Mouse (Mus musculus) left cerebral cortex, postnatal 10 days (tissue): ENCODE data around the gene 1700067K01Rik. TPM values are rescaled to one million over a fixed set of nuclear protein-coding genes. Genes with fewer than 3 reads are reported as not detected.
"Not testable (repeated sequence)": the region's sequence is repeated elsewhere in the genome, so short reads cannot be mapped to it uniquely, and the experiment has no call there.

Source experiments
- DNase-seq, 2 experiments: peaks; one replicate each; pipeline ENCODE4 v3.0.0; 2021 to 2022; ENCODE audit warnings: low spot score in 2 of 2, mixed read lengths in 1 of 2; ENCODE audit errors: extremely low spot score in 1 of 2
- intact Hi-C: fragments of 180-260 bp; cut with DNase I; formaldehyde crosslinking; loops from one replicate; pipeline ENCODE4 v1.15.1; 2025
- total RNA-seq, 2 experiments: library from RNA; stranded (reverse); gene quantifications; 2 replicates each; pipeline ENCODE4 v1.2.3; 2021

Gene 1700067K01Rik
- total RNA-seq, 2 experiments from 2014 or later = 0.34 to 0.65 TPM

DNA sequence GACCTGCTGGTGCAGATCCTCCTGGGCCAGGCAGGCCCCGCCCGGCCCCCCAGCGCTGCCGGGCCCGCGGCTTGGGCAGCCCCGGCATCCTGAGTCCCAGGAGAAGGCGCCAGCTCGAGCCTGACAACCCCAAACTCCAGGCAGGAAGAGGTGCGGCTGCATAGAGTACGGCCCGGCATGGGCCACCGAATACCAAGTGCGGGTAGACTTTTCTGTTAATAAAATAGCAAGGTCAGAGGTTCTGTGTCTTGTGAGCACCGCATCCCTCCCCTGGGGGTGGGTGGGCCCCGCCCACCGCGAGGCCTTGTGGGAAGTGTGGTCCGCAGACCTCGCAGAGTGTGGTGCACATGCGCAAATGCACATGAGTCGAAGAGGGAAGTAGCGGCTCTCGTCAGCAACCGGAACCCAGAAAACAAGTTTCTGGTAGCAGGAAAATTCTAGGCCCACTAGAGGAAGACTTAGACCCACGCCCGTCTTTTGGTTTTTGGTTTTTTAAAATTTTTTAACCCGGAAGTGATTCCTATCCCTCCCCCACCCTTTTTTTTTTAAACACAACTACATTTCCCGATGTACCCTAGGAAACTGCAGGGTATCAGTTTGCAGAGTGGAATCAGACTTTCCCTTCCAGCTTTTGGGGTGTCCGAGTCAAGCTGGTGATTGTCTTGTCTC, 3.4 kb downstream of the 1700067K01Rik start:
- peak; percentile 89 to 96 for DNase-seq
- intact Hi-C loops = no loop called here

DNA sequence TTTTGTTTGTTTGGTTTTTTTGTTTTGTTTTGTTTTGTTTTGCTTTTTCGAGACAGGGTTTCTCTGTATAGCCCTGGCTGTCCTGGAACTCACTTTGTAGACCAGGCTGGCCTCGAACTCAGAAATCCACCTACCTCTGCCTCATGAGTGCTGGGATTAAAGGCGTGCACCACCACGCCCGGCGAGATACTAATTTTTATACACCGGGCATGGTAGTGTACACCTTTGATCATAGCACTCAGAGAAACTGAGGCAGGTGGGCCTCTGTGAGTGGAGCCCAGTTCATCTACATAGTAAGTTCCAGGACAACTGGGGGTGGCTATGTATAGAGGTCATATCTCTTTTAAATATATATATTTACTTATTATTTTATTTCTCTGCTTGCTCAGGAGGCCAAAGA, 4.2 kb downstream of the 1700067K01Rik start:
- intact Hi-C loops, DNase-seq: not testable (repeated sequence)

DNA sequence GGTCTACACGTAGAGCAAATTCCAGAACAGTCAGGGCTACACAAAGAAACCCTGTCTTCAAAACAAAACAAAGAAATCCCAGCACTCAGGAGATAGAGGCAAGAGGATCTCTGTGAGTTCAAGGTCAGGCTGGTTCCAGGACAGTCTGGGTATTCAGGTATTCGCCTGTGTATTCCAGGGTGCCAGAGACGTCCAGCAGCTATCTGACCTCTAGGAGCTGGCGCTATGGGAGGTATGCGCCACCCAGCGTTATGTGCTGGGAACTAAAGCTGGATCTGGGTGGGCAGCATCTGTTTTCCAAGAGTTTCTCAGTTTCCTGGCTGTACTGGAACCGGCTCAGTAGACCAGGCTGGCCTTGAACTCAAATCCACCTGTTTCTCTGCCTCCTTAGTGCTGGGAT, 7.1 kb downstream of the 1700067K01Rik start:
- no peak for DNase-seq
- intact Hi-C loops = no loop called here

DNA sequence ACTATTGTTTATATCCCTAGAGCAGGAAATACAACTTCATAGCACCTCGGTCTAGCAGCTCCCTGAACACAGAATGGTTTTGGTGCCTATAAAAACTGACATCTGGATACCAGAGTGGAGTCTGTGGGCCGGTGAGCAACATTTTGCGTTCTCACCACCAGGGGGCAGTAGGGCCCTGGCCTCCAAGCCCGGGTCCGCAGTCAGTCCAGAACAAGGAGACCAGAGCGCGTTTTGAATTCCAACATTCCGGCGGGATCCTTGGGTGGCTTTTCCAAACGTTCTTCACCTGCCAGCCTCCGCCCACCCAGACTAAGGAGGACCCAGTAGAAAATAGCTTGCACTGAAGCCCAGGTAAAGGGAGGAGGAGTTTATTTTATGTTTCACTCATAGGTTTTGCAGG, 8.6 kb downstream of the 1700067K01Rik start:
- peak; percentile 83 to 86 for DNase-seq
- intact Hi-C loops = no loop called here

DNA sequence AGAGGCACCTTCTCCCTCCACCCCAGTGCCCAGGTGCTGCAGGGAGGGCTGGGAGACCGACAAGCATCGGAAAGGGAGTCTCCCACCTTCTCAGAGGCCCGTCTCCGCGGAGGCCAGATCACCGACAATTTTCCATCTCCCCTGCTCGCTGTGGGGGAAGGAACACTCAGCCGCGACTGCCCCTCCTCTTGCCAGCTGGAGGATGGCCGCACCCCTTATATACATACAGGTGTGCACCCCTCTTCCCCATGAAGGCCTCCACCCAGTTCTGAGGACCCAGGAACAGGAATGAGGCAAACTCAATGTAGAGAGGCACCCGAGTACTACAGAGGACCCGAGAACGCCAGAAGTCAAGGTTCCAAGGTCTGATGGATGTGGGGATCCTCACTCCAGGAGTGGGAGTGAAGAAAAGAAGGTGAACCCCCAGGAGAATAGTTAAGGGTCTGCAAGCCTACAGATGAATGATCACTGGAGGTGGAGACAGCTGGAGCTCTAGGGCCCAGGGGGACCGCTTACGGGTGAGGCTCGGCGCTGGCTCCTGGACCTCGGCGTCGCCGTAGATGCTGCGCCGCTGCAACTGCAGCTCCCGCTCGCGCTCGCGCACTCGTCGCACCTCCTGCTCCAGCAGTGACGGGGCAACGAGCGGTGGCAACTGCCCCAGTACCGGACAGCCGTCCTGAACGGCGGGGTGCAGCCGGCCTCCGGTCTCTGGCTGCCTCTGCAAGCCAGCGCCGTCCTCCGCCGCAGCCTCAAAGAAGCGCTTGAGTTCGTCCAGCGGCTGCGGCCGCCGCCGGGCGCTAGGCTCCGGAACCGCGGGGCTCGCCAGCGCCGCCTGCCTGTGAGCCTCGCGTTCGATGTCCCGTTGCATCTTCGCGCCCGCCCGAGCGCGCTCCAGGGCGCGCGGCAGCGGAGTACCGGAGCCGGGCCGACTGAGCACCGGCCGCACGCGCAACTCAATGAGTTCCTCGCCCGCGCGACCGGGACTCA, 9.6 kb downstream of the 1700067K01Rik start:
- intact Hi-C loops = no loop called here
- peak in 1 of 2 experiments; percentile 82 for DNase-seq

DNA sequence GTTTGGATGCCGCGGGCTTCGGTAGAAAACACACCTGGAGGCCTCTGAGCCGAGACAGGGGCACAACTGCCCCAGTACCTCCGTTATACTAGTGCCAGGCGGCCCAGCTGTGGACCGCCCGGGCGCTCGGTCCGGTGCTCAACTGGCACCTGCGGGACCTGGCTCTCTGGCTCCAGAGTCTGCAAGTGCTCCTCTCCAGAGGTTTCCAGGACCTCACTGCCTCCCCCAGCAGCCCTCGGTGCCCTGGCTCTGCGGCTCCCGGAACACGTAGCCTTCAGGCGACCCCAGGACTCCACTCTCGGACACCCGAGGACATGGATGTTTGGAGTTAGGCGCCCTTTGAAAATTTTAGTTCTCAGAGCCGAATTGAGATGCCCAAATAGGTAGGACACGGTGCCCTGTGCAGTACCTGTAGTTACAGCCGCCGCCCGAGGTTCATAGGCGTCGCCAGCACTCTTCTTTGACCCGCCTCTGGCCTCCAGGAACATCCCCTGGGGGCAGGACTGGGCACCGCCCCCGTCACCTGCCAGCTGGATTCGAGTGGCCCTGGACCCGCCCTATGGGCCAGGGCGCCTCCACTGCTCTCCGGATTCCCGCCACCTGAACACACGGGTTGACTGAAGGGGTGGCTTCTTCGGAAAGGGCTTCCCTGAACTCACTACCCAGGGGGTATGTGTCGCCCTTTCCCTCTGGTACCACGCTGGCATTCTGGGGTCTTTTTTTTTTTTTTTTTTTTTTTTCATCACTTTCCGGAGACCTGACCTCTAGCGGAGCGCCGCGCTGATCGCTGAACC, 10.6 kb downstream of the 1700067K01Rik start, which contains the start of gene 2210011C24Rik:
TSS of gene 2210011C24Rik (minus strand) at position 467 of the 794 bp plus-strand sequence.
- intact Hi-C loops = no loop called here
- no peak for DNase-seq

DNA sequence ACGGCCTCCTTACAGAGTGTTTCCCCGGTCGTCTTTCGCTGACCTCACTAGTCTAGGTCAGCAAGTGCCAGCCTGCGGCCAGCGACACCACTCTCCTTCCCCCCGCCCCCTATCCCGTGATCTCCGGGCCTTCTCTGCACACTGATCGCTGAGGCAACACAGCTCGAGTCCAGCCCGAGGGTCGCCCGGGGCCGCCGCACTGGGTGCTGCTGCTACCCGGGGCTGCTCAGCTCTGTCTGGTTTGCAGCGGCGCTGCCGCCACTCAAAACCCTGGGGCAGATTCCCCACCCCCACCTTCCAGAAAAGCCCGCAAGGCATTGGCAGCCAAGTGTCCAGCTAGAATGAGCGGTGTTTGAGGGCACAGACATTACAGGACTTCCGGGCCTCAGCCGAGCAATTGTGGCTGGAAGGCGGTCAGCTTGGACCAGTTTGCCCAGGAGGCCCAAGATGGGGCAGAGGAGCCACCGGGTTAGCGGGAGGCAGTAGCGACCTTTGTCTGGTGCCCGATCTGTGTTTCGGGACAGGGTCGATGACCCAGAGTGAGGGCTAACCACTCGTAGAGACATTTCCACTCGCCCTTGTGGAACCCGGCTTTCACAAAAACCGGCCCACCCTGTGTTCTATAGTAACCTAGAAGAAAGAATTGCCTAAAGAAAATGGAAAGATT, 11.3 kb downstream of the 1700067K01Rik start:
- DNase-seq = peak in 1 of 2 experiments; percentile 55
- intact Hi-C loops = no loop called here

DNA sequence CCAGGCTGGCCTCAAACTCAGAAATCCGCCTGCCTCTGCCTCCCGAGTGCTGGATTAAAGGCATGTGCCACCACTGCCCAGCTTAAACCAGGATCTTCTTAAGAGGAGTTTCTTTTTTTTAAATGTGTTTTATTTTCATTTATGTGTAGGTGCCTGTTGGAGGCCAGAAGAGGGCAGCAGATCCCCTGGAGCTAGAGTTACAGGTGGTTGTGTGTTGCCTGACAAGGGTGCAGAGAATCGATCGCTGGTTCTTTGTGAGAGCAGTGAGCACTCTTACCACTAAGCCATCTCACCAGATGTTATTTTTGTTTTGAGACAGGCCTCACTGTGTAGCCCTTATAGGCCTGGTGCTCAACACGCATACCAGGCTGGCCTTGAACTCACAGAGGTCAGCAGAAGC, 14.5 kb downstream of the 1700067K01Rik start:
- no peak for DNase-seq
- intact Hi-C loops = no loop called here

DNA sequence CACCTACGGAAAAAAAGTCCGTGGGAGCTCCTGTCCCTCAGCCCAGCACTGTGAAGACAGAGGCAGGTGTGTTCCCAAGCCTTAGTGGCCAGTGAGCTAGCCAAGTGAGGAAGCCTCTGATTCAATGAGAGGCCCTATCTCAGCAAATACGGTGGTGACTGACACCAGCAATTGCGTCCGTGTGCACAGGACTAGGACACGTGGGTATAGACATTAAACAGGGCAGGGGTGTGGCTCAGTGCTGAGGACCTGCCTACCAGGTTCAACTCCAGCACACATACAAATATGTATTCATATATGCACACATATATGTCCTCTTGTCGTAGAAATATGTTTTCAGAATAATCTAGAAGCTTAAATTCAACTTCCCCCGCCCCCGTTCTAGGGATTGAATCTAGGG, 18.4 kb downstream of the 1700067K01Rik start:
- no peak for DNase-seq
- intact Hi-C loops = loop anchor here (10.0 kb wide), 1 partner anchor 325 kb away; no protein-coding TSS in a partner anchor

DNA sequence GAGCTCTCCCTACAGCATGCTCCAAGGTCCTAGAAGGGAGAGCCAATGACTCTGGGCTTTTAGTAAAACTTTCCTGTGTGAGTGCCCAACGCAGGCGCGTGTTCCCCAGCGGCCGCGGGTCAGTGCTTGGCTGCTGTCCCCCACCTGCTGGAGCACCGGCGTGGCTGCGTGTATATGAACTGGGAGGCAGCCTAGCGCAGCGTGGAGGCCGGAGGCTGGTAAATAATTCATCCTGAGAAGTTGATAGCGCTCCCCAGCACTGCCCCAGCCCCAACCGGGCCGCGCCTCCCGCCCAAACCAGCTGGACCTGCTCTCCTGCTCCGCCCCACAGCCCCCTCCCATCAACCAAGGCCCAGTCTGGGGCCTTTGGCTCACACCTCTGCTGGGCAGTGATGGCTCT, 19.8 kb downstream of the 1700067K01Rik start, which contains the start of gene Palm3:
TSS of gene Palm3 (plus strand) at position 376 of the 400 bp plus-strand sequence.
- no peak for DNase-seq
- intact Hi-C loops = loop anchor here (10.0 kb wide), 1 partner anchor 324 kb away; no protein-coding TSS in a partner anchor

DNA sequence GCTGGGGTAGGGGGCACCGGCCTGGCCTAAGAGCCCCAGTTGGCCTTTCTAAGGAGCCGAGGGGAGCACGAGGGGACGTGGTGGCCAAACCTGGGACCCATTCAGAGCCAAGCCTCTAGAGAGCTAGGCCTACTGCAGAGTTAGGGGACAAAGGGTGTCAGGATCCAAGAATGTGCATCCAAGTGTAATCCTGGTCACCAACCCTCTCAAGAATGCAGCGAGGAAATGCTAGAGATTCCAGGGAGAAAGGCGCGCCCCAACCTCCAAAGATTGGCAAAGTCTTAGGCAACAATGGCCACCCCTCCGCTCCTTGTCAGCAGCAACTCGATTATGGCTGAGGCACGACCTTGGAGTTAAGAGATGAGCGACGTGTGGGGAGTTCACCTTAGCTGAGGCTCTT, 20.3 kb downstream of the 1700067K01Rik start:
- DNase-seq = no peak
- intact Hi-C loops = loop anchor here (10.0 kb wide), 1 partner anchor 323 kb away; no protein-coding TSS in a partner anchor

DNA sequence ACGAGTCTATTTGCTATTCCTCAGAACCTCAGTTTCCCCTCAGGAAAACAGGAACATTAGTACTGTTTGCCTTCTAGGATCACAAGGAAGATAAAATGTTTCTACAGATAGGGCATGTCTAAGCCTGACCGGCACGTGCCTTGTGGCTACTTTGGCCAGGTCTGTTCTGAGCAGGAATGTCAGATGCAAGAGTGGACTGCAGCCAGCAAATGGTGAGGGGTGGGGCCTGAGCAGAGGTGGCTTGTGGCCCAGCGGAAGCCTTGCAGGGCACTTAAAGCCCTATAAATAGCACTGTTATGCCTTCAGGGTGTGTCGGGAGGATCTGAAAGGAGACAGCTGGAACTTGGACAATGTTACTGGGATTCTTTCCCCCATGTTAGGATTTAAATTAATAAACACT, 21.8 kb downstream of the 1700067K01Rik start:
- DNase-seq = no peak
- intact Hi-C loops = loop anchor here (10.0 kb wide), 1 partner anchor 322 kb away; no protein-coding TSS in a partner anchor

DNA sequence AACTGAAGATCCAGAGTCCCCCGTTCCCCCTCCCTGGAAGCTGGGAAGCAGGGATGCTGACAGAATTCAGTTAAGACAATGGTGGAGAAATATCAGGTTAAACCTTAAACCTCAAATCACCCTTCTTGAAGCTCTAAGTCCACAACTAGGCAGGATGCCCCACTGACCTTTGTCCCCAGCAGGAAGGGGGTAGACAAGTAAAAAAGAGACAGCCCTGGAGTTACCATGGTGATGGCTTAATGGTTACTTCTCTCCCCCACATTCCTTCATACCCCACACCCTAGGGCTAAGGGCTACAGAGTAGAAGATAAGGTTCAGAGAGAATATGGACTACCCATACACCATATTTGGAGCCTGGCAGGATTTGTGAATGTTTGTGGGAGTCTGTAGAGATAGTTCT, 22.3 kb downstream of the 1700067K01Rik start:
- DNase-seq = no peak
- intact Hi-C loops = loop anchor here (10.0 kb wide), 1 partner anchor 321 kb away; no protein-coding TSS in a partner anchor

DNA sequence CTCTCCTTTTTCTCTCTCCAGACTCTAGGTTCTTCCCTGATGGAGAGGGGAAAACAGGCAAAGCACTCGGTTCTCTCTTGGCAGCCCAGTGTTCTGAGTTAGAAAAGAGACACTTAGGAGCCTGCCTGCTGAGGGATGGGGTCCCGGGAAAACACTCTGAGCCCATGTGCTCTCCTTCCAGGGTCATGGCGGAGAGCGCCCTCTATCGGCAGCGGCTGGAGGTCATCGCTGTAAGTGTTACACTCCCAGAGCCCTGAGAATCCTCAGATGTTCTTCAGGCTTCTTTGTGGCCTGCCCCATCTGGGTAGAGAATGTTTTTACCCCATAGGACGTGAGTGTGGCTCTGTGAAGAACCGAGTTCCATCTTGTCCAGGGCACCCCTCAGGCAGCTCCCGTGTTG, 22.9 kb downstream of the 1700067K01Rik start:
- intact Hi-C loops = loop anchor here (10.0 kb wide), 1 partner anchor 321 kb away; no protein-coding TSS in a partner anchor
- peak in 1 of 2 experiments; percentile 64 for DNase-seq

DNA sequence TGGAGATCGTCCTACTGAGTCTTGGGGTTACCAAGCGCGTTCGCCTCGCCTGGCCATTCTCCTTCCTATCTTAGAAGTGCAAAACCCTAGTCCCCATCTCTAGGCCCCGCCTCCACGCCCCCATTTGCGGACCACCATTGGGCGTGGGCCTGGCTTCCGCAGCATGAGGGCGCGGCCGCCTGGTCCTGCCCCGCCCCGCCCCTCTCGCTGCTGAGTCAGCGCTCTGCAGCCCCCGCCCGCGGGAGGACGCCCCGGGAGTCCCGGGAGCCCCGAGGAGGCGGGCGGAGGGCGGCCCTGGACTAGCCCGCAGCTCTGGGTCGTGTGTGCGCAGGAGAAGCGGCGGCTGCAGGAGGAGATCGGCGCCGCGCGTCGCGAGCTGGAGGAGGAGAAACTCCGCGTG, 24.6 kb downstream of the 1700067K01Rik start:
- intact Hi-C loops = loop anchor here (10.0 kb wide), 1 partner anchor 319 kb away; no protein-coding TSS in a partner anchor
- peak in 1 of 2 experiments; percentile 77 for DNase-seq

DNA sequence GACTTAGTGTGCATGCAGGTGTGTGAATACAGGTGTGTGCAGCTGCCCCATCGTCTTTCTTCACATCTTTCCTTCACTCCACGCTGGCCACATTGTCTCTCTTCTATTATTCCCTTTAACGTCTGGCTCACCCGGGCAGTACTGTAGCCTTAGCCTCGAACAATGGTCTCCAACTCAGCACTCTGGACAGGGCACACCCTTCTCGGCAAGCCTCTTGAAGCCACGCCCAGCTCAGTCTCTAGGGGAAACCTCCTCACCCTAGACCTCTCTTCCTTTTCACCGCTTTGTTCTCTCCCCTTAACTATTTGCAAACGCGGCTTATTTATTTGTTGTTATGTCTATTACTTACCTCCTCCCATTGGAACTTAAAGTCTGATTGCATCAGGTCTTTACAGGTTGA, 26.1 kb downstream of the 1700067K01Rik start:
- no peak for DNase-seq
- intact Hi-C loops = loop anchor here (10.0 kb wide), 1 partner anchor 317 kb away; no protein-coding TSS in a partner anchor

DNA sequence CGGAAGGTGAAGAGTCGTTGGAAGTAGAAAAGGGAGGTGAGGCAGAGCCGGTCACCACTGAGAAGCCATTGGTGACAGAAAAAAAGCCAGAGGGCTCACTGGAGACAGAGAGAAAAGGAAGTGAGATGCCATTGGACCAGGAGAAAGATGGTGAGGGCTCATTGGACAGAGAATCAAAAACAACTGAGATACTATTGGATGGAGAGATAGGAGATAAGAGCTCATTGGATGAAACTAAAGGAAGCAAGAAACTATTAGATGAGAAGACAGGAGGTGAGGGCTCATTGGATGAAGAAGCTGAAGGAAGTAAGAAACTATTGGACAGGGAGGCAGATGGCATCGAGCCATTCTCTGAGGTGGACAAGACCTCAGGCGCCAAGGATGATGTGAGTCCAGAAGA, 28.0 kb downstream of the 1700067K01Rik start:
- DNase-seq = no peak
- intact Hi-C loops = loop anchor here (10.0 kb wide), 1 partner anchor 316 kb away; no protein-coding TSS in a partner anchor

DNA sequence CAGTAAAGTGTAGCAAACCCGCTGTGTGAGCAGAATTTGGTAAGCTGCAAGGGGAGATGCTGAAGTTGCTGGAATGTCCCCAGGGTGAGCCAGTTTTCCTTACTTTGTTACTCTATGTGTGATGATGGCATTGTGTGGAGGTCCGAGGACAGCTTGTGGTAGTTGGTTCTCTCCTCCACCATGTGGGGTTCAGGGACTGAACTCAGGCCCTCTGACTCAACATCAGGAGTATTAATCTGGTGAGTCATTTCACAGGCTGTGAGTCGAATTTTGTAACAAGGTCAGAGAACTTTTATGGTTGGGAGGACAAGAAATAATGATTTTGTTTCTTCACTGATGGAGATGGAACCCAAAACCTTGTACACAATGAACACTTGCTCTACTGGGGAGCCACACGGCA, 31.5 kb downstream of the 1700067K01Rik start:
- intact Hi-C loops = loop anchor here (10.0 kb wide), 1 partner anchor 72 kb away; the partner anchor contains the start of gene Dcaf15
- DNase-seq = no peak
